Mouse (Mus musculus): ENCODE results near the gene Cenpx.

Gene Cenpx

GRCm38 (mm10) chr11:120723509-120723908 lies 10.0 kb upstream of the Cenpx start:
- peak in 1 of 2 experiments; percentile 30 for DNase-seq

- DNase-seq = no peak
These were observed 9.3 kb upstream of the Cenpx start for GRCm38 (mm10) chr11:120722761-120723382.

GRCm38 (mm10) chr11:120722067-120722630 lies 8.6 kb upstream of the Cenpx start:
- DNase-seq = no peak

- DNase-seq = peak; percentile 77 to 87
These were observed 7.9 kb upstream of the Cenpx start, which contains the start of gene Rac3 for GRCm38 (mm10) chr11:120721124-120722066. TSS of gene Rac3 (plus strand) at chr11:120721470.

GRCm38 (mm10) chr11:120720450-120720849 lies 6.9 kb upstream of the Cenpx start:
- DNase-seq = peak; percentile 88 to 93

- DNase-seq = peak in 1 of 2 experiments; percentile 28
These were observed 6.4 kb upstream of the Cenpx start for GRCm38 (mm10) chr11:120719841-120720376.

- peak in 1 of 2 experiments; percentile 24 for DNase-seq
These were observed 5.7 kb upstream of the Cenpx start for GRCm38 (mm10) chr11:120719242-120719641.

GRCm38 (mm10) chr11:120715131-120715530 lies 1.6 kb upstream of the Cenpx start:
- DNase-seq = no peak

- no peak for DNase-seq
These were observed 1.0 kb upstream of the Cenpx start for GRCm38 (mm10) chr11:120714546-120714945.

GRCm38 (mm10) chr11:120712771-120713568 lies 568 bp downstream of the Cenpx start:
- peak; percentile 61 to 64 for DNase-seq

- no peak for DNase-seq
These were observed 1.4 kb downstream of the Cenpx start for GRCm38 (mm10) chr11:120711980-120712604.

GRCm38 (mm10) chr11:120710672-120711071 lies 2.9 kb downstream of the Cenpx start:
- DNase-seq = no peak

GRCm38 (mm10) chr11:120709551-120709950 lies 4.0 kb downstream of the Cenpx start:
- no peak for DNase-seq

GRCm38 (mm10) chr11:120707969-120708368 lies 5.6 kb downstream of the Cenpx start:
- no peak for DNase-seq

- DNase-seq = no peak
These were observed 6.3 kb downstream of the Cenpx start for GRCm38 (mm10) chr11:120707225-120707624.

- DNase-seq = no peak
These were observed 7.4 kb downstream of the Cenpx start for GRCm38 (mm10) chr11:120706120-120706519.

GRCm38 (mm10) chr11:120704486-120705325 lies 8.8 kb downstream of the Cenpx start:
- DNase-seq = peak; percentile 60 to 84

GRCm38 (mm10) chr11:120703696-120704454 lies 9.7 kb downstream of the Cenpx start:
- peak in 1 of 2 experiments; percentile 73 for DNase-seq

GRCm38 (mm10) chr11:120697741-120698140 lies 15.8 kb downstream of the Cenpx start:
- peak; percentile 45 to 81 for DNase-seq

- no peak for DNase-seq
These were observed 17.0 kb downstream of the Cenpx start for GRCm38 (mm10) chr11:120696568-120696967.

All from lung, postnatal 4 days (tissue).